Mouse (Mus musculus) neural tube, embryonic 12.5 days (tissue): ENCODE measurements around the gene a. TPM values are rescaled to one million over a fixed set of nuclear protein-coding genes. Genes with fewer than 3 reads are reported as not detected.
"Not testable (repeated sequence)": the region's sequence is repeated elsewhere in the genome, so short reads cannot be mapped to it uniquely, and the experiment has no call there.

Experiments
- ATAC-seq: fragments of 200-750 bp; cut with Nextera tagmentation; 2 replicates; pipeline ENCODE4 v1.8.0; 2017; ENCODE audit warnings: low read depth, mild to moderate bottlenecking, moderate TSS enrichment, moderate library complexity; ENCODE audit not compliant: low FRiP score
- H3K27ac ChIP-seq: fragments of 300-500 bp; sonication (generic); 2 replicates; pipeline ENCODE4 v1.5.1; 2016
- H3K27me3 ChIP-seq: fragments of 300-500 bp; sonication (generic); replicated peaks from 2 replicates; pipeline ENCODE4 v1.6.1; 2016; ENCODE audit warnings: mild to moderate bottlenecking
- H3K36me3 ChIP-seq: fragments of 300-500 bp; sonication (generic); 2 replicates; pipeline ENCODE4 v1.6.1; 2016; ENCODE audit warnings: mild to moderate bottlenecking
- H3K4me1 ChIP-seq: fragments of 300-500 bp; sonication (generic); 2 replicates; pipeline ENCODE4 v1.6.1; 2016
- H3K4me2 ChIP-seq: fragments of 300-500 bp; sonication (generic); replicated peaks from 2 replicates; pipeline ENCODE4 v1.6.1; 2016; ENCODE audit warnings: mild to moderate bottlenecking
- H3K4me3 ChIP-seq: fragments of 300-500 bp; sonication (generic); 2 replicates; pipeline ENCODE4 v1.5.1; 2016
- H3K9ac ChIP-seq: fragments of 300-500 bp; sonication (generic); 2 replicates; pipeline ENCODE4 v1.6.1; 2016; ENCODE audit warnings: mild to moderate bottlenecking
- H3K9me3 ChIP-seq: fragments of 300-500 bp; sonication (generic); 2 replicates; pipeline ENCODE4 v1.6.1; 2016; ENCODE audit warnings: mild to moderate bottlenecking
- WGBS: fragments of 180-500 bp; shearing (Covaris S2); methylation state at CpG from one replicate; pipeline ENCODE4 v1.1.7; 2016; 5-methylcytosine and 5-hydroxymethylcytosine counted together
- polyA plus RNA-seq: library from polyadenylated mRNA; unstranded; fragments of >200 nt; fragmentation: Nextera tagmentation; extraction: Ambion mirVana; gene quantifications from 2 replicates; pipeline ENCODE4 v1.2.1, GENCODE M21; 2016

Gene a
- polyA plus RNA-seq, 1 experiment from 2014 or later, result not detected

GRCm38 (mm10) chr2:154941952-154942351 lies 150.8 kb downstream of the a start:
- H3K9ac ChIP-seq, result no peak overlapping the region
- WGBS, result 83% methylated on average over 10 of the region's 10 CpGs
- no peak overlapping the region for H3K4me3 ChIP-seq
- H3K27ac ChIP-seq, result no peak overlapping the region
- H3K9me3 ChIP-seq, result no peaks in the 10 kb centered on the region
- ATAC-seq, result no peak
- H3K27me3 ChIP-seq, result no peaks in the 10 kb centered on the region
- peaks cover 5% of the 10 kb centered on the region; the same call in 1 of the 2 replicates for H3K4me1 ChIP-seq
- H3K4me2 ChIP-seq, result no peak overlapping the region
- H3K36me3 ChIP-seq, result no peaks in the 10 kb centered on the region

- Histone ChIP-seq H3K36me3 (no peaks in the 10 kb centered on the region), H3K27me3 (no peaks in the 10 kb centered on the region), H3K4me3 (no peak overlapping the region), H3K9ac (no peak overlapping the region), H3K4me2 (peak overlapping the region; percentile 27), H3K9me3 (no peaks in the 10 kb centered on the region), H3K4me1 (peaks cover 5% of the 10 kb centered on the region; the same call in 1 of the 2 replicates), H3K27ac (no peak overlapping the region)
- ATAC-seq, result no peak
- WGBS, result 33% methylated on average over 11 of the region's 11 CpGs
These were observed 151.3 kb downstream of the a start for GRCm38 (mm10) chr2:154942546-154942945.

GRCm38 (mm10) chr2:154943101-154943500 lies 151.9 kb downstream of the a start:
- Histone ChIP-seq H3K27ac (no peak overlapping the region), H3K9ac (no peak overlapping the region), H3K4me2 (peak overlapping the region; percentile 27), H3K9me3 (no peaks in the 10 kb centered on the region), H3K4me3 (no peak overlapping the region), H3K4me1 (peaks cover 5% of the 10 kb centered on the region; the same call in 1 of the 2 replicates), H3K27me3 (no peaks in the 10 kb centered on the region), H3K36me3 (no peaks in the 10 kb centered on the region)
- 6% methylated on average over 11 of the region's 11 CpGs for WGBS
- no peak for ATAC-seq

GRCm38 (mm10) chr2:154946921-154947320 lies 155.7 kb downstream of the a start:
- ATAC-seq, result no peak
- Histone ChIP-seq H3K27me3 (no peaks in the 10 kb centered on the region), H3K36me3 (no peaks in the 10 kb centered on the region), H3K4me2 (no peak overlapping the region), H3K9ac (no peak overlapping the region), H3K4me1 (peaks cover 5% of the 10 kb centered on the region; the same call in 1 of the 2 replicates), H3K9me3 (no peaks in the 10 kb centered on the region), H3K4me3 (no peak overlapping the region), H3K27ac (no peak overlapping the region)
- WGBS, result 89% methylated on average over 3 of the region's 3 CpGs

- Histone ChIP-seq H3K9ac (no peak overlapping the region), H3K4me3 (no peak overlapping the region), H3K27ac (no peak overlapping the region), H3K36me3 (no peaks in the 10 kb centered on the region), H3K4me1 (no peaks in the 10 kb centered on the region), H3K4me2 (no peak overlapping the region), H3K9me3 (no peaks in the 10 kb centered on the region), H3K27me3 (no peaks in the 10 kb centered on the region)
- WGBS, result 52% methylated on average over 7 of the region's 7 CpGs
- ATAC-seq, result no peak
These were observed 158.2 kb downstream of the a start for GRCm38 (mm10) chr2:154949352-154949751.

- no peak overlapping the region for H3K4me3 ChIP-seq
- 81% methylated on average over 9 of the region's 9 CpGs for WGBS
- no peak overlapping the region for H3K27ac ChIP-seq
- H3K4me2 ChIP-seq, result no peak overlapping the region
- H3K4me1 ChIP-seq, result no peaks in the 10 kb centered on the region
- no peak overlapping the region for H3K9ac ChIP-seq
- H3K36me3 ChIP-seq, result no peaks in the 10 kb centered on the region
- no peaks in the 10 kb centered on the region for H3K9me3 ChIP-seq
- no peak for ATAC-seq
- H3K27me3 ChIP-seq, result no peaks in the 10 kb centered on the region
These were observed 158.7 kb downstream of the a start for GRCm38 (mm10) chr2:154949877-154950276.

- Histone ChIP-seq H3K9me3 (no peaks in the 10 kb centered on the region), H3K27me3 (no peaks in the 10 kb centered on the region), H3K4me3 (no peak overlapping the region), H3K9ac (no peak overlapping the region), H3K4me1 (no peaks in the 10 kb centered on the region), H3K27ac (no peak overlapping the region), H3K36me3 (no peaks in the 10 kb centered on the region), H3K4me2 (no peak overlapping the region)
- 70% methylated on average over 5 of the region's 5 CpGs for WGBS
- ATAC-seq, result no peak
These were observed 159.4 kb downstream of the a start for GRCm38 (mm10) chr2:154950601-154951000.

- H3K4me3 ChIP-seq, result no peak overlapping the region
- H3K9ac ChIP-seq, result no peak overlapping the region
- H3K9me3 ChIP-seq, result no peaks in the 10 kb centered on the region
- H3K4me1 ChIP-seq, result no peaks in the 10 kb centered on the region
- H3K36me3 ChIP-seq, result no peaks in the 10 kb centered on the region
- no peak overlapping the region for H3K4me2 ChIP-seq
- H3K27me3 ChIP-seq, result no peaks in the 10 kb centered on the region
- whole genome bisulfite sequencing, result 93% methylated on average over 5 of the region's 5 CpGs
- H3K27ac ChIP-seq, result no peak overlapping the region
- no peak for ATAC-seq
These were observed 168.3 kb downstream of the a start for GRCm38 (mm10) chr2:154959486-154959885.

- no peaks in the 10 kb centered on the region for H3K9me3 ChIP-seq
- no peaks in the 10 kb centered on the region for H3K36me3 ChIP-seq
- no peak overlapping the region for H3K4me2 ChIP-seq
- H3K4me1 ChIP-seq, result no peaks in the 10 kb centered on the region
- no peak overlapping the region for H3K4me3 ChIP-seq
- H3K27ac ChIP-seq, result no peak overlapping the region
- no peak for ATAC-seq
- no peak overlapping the region for H3K9ac ChIP-seq
- no peaks in the 10 kb centered on the region for H3K27me3 ChIP-seq
- 90% methylated on average over 3 of the region's 3 CpGs for WGBS
These were observed 168.7 kb downstream of the a start for GRCm38 (mm10) chr2:154959909-154960308.

- Histone ChIP-seq H3K27me3 (no peaks in the 10 kb centered on the region), H3K4me2 (no peak overlapping the region), H3K27ac (no peak overlapping the region), H3K9ac (no peak overlapping the region), H3K9me3 (no peaks in the 10 kb centered on the region), H3K4me1 (no peaks in the 10 kb centered on the region), H3K4me3 (no peak overlapping the region), H3K36me3 (no peaks in the 10 kb centered on the region)
- WGBS, result 30% methylated on average over 5 of the region's 5 CpGs
- no peak for ATAC-seq
These were observed 172.0 kb downstream of the a start for GRCm38 (mm10) chr2:154963176-154963575.

GRCm38 (mm10) chr2:154969740-154970397 lies 178.7 kb downstream of the a start:
- H3K4me3 ChIP-seq, H3K27ac ChIP-seq, H3K4me2 ChIP-seq, H3K4me1 ChIP-seq, H3K27me3 ChIP-seq, ATAC-seq, H3K9me3 ChIP-seq, H3K36me3 ChIP-seq, H3K9ac ChIP-seq: not testable (repeated sequence)
- WGBS, result 73% methylated on average over 14 of the region's 14 CpGs

- no peak overlapping the region for H3K4me2 ChIP-seq
- H3K36me3 ChIP-seq, result no peaks in the 10 kb centered on the region
- no peak overlapping the region for H3K9ac ChIP-seq
- H3K9me3 ChIP-seq, result no peaks in the 10 kb centered on the region
- H3K27ac ChIP-seq, result no peak overlapping the region
- H3K27me3 ChIP-seq, result no peaks in the 10 kb centered on the region
- ATAC-seq, result no peak
- H3K4me1 ChIP-seq, result no peaks in the 10 kb centered on the region
- H3K4me3 ChIP-seq, result no peak overlapping the region
- WGBS, result 76% methylated on average over 18 of the region's 18 CpGs
These were observed 180.9 kb downstream of the a start for GRCm38 (mm10) chr2:154971919-154972692.

- ATAC-seq, result no peak
- Histone ChIP-seq H3K4me2 (no peak overlapping the region), H3K27me3 (no peaks in the 10 kb centered on the region), H3K36me3 (no peaks in the 10 kb centered on the region), H3K9me3 (no peaks in the 10 kb centered on the region), H3K9ac (no peak overlapping the region), H3K27ac (no peak overlapping the region), H3K4me3 (no peak overlapping the region), H3K4me1 (no peaks in the 10 kb centered on the region)
- WGBS, result 86% methylated on average over 5 of the region's 5 CpGs
These were observed 181.8 kb downstream of the a start for GRCm38 (mm10) chr2:154972981-154973380.
